23 mouse cellular contexts compared by ENCODE assay signal in the genomic region with DNA sequence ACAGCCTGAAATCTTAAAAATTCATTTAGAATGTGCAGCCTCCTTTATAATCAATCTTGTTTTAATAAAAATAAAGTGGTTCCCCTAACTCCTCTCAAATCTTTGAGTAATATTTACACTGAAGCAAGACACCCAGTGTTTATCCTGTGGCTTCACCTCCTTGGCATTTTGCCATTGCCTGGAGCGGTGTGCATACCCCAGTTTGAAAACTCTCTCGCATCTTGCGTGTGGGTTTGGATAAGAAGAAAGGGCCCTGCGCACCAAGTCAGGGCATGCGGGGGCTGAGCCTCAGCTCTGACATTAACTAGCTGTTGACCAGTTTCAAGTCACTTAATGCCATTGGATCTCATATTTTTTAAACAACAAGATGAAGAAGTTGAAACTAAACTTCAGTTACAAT. TPM values are rescaled to one million over a fixed set of nuclear protein-coding genes. Genes with fewer than 3 reads are reported as not detected.
DNase-seq lines count a peak whose midpoint lies in the region; ATAC-seq and TF ChIP-seq lines count a peak whose summit lies in the region.
"Had no signal": no experiment of that assay in that cellular context is flagged by ENCODE, and none has a peak within 500 bp of the region (broad histone marks: within the 10 kb centered on the region; RNA-seq: fewer than 3 reads in every experiment).

No protein-coding gene starts in this region.

- no peak overlapping the region for H3K27ac ChIP-seq in hindbrain, postnatal 0 days
- H3K27ac ChIP-seq in hindbrain, embryonic 13.5 days, result no peak overlapping the region
- H3K27ac ChIP-seq in embryonic facial prominence, embryonic 10.5 days (replicated peaks), result no peak overlapping the region
- H3K27ac ChIP-seq: neural tube, embryonic 12.5 days had no signal

- ATAC-seq in hindbrain, postnatal 0 days, result no peak
- no peak for ATAC-seq in hindbrain, embryonic 13.5 days (ENCODE audit: low FRiP score)

- H3K4me2 ChIP-seq in hindbrain, postnatal 0 days (ENCODE audit: low read depth, low read length), result no peak overlapping the region
- H3K4me2 ChIP-seq in hindbrain, embryonic 13.5 days, result no peak overlapping the region
- H3K4me2 ChIP-seq: neural tube, embryonic 12.5 days had no signal

- H3K36me3 ChIP-seq in hindbrain, postnatal 0 days (ENCODE audit: insufficient read depth, low read length), result no peaks in the 10 kb centered on the region
- H3K36me3 ChIP-seq in hindbrain, embryonic 13.5 days, result no peaks in the 10 kb centered on the region
- H3K36me3 ChIP-seq in embryonic facial prominence, embryonic 10.5 days (replicated peaks), result no peaks in the 10 kb centered on the region
- H3K36me3 ChIP-seq: neural tube, embryonic 12.5 days had no signal

- WGBS in hindbrain, postnatal 0 days, result 26% methylated on average over 5 of the region's 5 CpGs
- WGBS in hindbrain, embryonic 13.5 days, result 63% methylated on average over 5 of the region's 5 CpGs
- 67% methylated on average over 5 of the region's 5 CpGs for WGBS in embryonic facial prominence, embryonic 10.5 days

- no peaks in the 10 kb centered on the region for H3K27me3 ChIP-seq in hindbrain, postnatal 0 days (ENCODE audit: insufficient read depth, low read length)
- no peaks in the 10 kb centered on the region for H3K27me3 ChIP-seq in hindbrain, embryonic 13.5 days
- H3K27me3 ChIP-seq in embryonic facial prominence, embryonic 10.5 days (replicated peaks; ENCODE audit: low read depth, poor library complexity, severe bottlenecking), result no peaks in the 10 kb centered on the region
- H3K27me3 ChIP-seq: neural tube, embryonic 12.5 days had no signal

- H3K4me1 ChIP-seq in hindbrain, postnatal 0 days (ENCODE audit: insufficient read depth, low read length), result no peaks in the 10 kb centered on the region
- H3K4me1 ChIP-seq in hindbrain, embryonic 13.5 days (replicated peaks), result no peaks in the 10 kb centered on the region
- H3K4me1 ChIP-seq in embryonic facial prominence, embryonic 10.5 days, result no peaks in the 10 kb centered on the region
- H3K4me1 ChIP-seq: neural tube, embryonic 12.5 days had no signal

- peak; percentile 3 for DNase-seq in hindbrain, postnatal 0 days (ENCODE audit: low spot score)
- peak; percentile 6 for DNase-seq in ovary, postnatal 36 days (ENCODE audit: low spot score)
- no peak for DNase-seq in ovary, postnatal 10 days (ENCODE audit: low spot score)
- peak; percentile 23 for DNase-seq in embryonic facial prominence, embryonic 10.5 days (ENCODE audit: low spot score)
- peak; percentile 12 for DNase-seq in mesoderm, embryonic 11.5 days (ENCODE audit: low read depth, low spot score)
- no peak for DNase-seq in right cerebral cortex, postnatal 14 days
- DNase-seq: adrenal gland, adult 8-10 months; cerebellum, adult 18-20 months; gastrocnemius, postnatal 10 days; heart, adult 18-20 months; heart, postnatal 4 days; kidney, adult 9 months; lung, postnatal 14 days; right cerebral cortex, postnatal 4 days had no signal

- no peak overlapping the region for H3K9ac ChIP-seq in hindbrain, postnatal 0 days (replicated peaks; ENCODE audit: low read length)
- no peak overlapping the region for H3K9ac ChIP-seq in hindbrain, embryonic 13.5 days
- H3K9ac ChIP-seq: neural tube, embryonic 12.5 days had no signal

- no peaks in the 10 kb centered on the region for H3K9me3 ChIP-seq in hindbrain, postnatal 0 days (ENCODE audit: low read length)
- no peaks in the 10 kb centered on the region for H3K9me3 ChIP-seq in hindbrain, embryonic 13.5 days
- H3K9me3 ChIP-seq in embryonic facial prominence, embryonic 10.5 days, result no peaks in the 10 kb centered on the region
- H3K9me3 ChIP-seq: neural tube, embryonic 12.5 days had no signal

- no peak for TF ChIP-seq CTCF in hindbrain, postnatal 0 days (IDR thresholded peaks at IDR 0.05; ENCODE audit: low read depth)

- H3K4me3 ChIP-seq in hindbrain, postnatal 0 days (ENCODE audit: low read length), result no peak overlapping the region
- H3K4me3 ChIP-seq in hindbrain, embryonic 13.5 days, result no peak overlapping the region
- H3K4me3 ChIP-seq in embryonic facial prominence, embryonic 10.5 days, result no peak overlapping the region
- H3K4me3 ChIP-seq: neural tube, embryonic 12.5 days had no signal

RNA-seq across cellular contexts. Expression of a gene that starts 2.2 kb away (rescaled TPM):
- total RNA-seq in hindbrain, postnatal 0 days (2014; rRNA removed), result not detected in 2 replicates
- not detected in 2 replicates for polyA plus RNA-seq in hindbrain, postnatal 0 days (2015; fragmentation: Nextera tagmentation; extraction: Ambion mirVana)
- not detected in 2 replicates for polyA plus RNA-seq in hindbrain, embryonic 13.5 days (2015; fragmentation: Nextera tagmentation; extraction: Ambion mirVana)
- polyA plus RNA-seq in embryonic facial prominence, embryonic 10.5 days (2016; fragmentation: Nextera tagmentation; extraction: Ambion mirVana), result not detected in 2 replicates
- total RNA-seq: adrenal gland, adult 8-10 months; gastrocnemius, postnatal 10 days; heart, adult 18-20 months; heart, postnatal 4 days; layer of hippocampus, postnatal 25 days; left cerebral cortex, postnatal 36 days; megakaryocyte-erythroid progenitor cell, adult 5-6 weeks; monocyte, adult 5-6 weeks had no signal
- polyA plus RNA-seq: cortical plate, adult 2 months; heart, embryonic 14.5 days; liver, embryonic 16.5 days; neural tube, embryonic 12.5 days had no signal

RNA-seq across cellular contexts. Expression of a gene that starts 58.5 kb away (rescaled TPM):
- total RNA-seq in hindbrain, postnatal 0 days (2014; rRNA removed), result 12.0 and 14.2 TPM in 2 replicates
- 28.9 and 32.4 TPM in 2 replicates for polyA plus RNA-seq in hindbrain, postnatal 0 days (2015; fragmentation: Nextera tagmentation; extraction: Ambion mirVana)
- polyA plus RNA-seq in hindbrain, embryonic 13.5 days (2015; fragmentation: Nextera tagmentation; extraction: Ambion mirVana), result 11.2 and 21.2 TPM in 2 replicates
- polyA plus RNA-seq in embryonic facial prominence, embryonic 10.5 days (2016; fragmentation: Nextera tagmentation; extraction: Ambion mirVana), result 21.9 and 23.7 TPM in 2 replicates
- total RNA-seq: megakaryocyte-erythroid progenitor cell, adult 5-6 weeks; monocyte, adult 5-6 weeks had no signal

Comparison
In these comparisons a context has a peak if more than half of its experiments do, and no peak if none do; other contexts are left out.
1. DNase-seq: peak in hindbrain, postnatal 0 days (single experiment), ovary, postnatal 36 days (single experiment), embryonic facial prominence, embryonic 10.5 days (single experiment) and mesoderm, embryonic 11.5 days (single experiment); none in ovary, postnatal 10 days (single experiment) and right cerebral cortex, postnatal 14 days (single experiment).